Mouse (Mus musculus): Measurements from ENCODE around the gene Elmsan1.

DNA sequence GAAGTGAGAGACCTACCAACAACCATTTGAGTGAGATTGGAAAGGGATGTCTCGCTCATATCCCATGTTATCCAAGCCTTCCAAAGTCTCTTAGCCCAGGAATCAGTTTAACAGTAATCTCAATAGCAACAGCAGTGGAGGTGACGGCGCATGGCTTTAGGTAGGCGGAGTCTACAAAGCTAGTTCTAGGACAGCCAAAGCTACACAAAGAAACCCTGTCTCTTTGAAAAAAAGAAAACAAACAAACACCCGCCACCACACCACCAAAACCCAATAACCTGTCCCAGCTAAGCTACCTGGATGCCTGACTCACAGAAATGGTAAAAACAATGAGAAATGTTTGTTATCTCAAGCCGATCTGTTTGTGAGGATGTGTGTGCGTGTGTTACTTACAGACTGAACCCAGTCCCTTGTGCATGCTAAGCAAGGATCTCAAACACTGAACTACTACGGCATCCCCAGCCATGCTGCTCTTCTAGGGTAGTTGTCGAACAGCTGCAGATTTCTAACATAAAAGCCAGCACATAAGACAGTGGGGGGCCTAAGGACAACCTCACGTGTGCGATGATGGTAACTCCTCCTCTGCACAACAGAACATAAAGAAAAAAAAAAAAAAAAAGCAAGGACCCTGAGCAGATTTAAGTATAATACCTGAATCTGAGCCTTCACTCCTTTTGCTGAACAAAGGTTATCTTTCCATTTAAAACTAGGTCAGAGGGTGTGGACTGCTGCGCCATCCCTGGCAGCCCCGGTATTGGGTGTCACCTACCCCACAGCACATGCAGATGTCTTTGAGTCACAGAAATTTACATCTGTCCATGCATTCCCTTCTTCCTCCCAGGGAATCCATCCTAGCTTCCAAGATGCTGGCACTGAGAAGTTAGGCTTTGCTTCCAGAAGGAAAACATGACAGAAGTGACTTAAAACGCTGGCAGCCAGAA, 2.5 kb upstream of the Elmsan1 start:
- TF ChIP-seq CTCF (conservative IDR thresholded peaks at IDR 0.05 in 1 of 2, IDR thresholded peaks at IDR 0.05 in 1 of 2; ENCODE audit: low read depth in 2 of 2, low read length in 2 of 2) (no peak), POLR2A (IDR thresholded peaks at IDR 0.05; ENCODE audit: low read depth, low read length) (no peak), EP300 (IDR thresholded peaks at IDR 0.05; ENCODE audit: low read length) (no peak), RCOR1 (conservative IDR thresholded peaks at IDR 0.05; ENCODE audit: low read depth, low read length) (no peak), SIN3A (IDR thresholded peaks at IDR 0.05; ENCODE audit: low read length) (no peak), USF1 (IDR thresholded peaks at IDR 0.05; ENCODE audit: low read depth, low read length) (no peak), ZC3H11A (IDR thresholded peaks at IDR 0.05; ENCODE audit: low read depth, low read length) (no peak), UBTF (IDR thresholded peaks at IDR 0.05; ENCODE audit: low read depth, low read length) (no peak), ZKSCAN1 (IDR thresholded peaks at IDR 0.05; ENCODE audit: borderline replicate concordance, low read depth, low read length) (no peak), MAFK (IDR thresholded peaks at IDR 0.05; ENCODE audit: insufficient replicate concordance, low read length) (no peak)
